Mouse (Mus musculus) layer of hippocampus, adult 9-10 months (tissue): ENCODE measurements around the gene Fpr2.
A peak's percentile ranks its signal among the peaks of the same experiment; 100 is the strongest.
"Not testable (repeated sequence)": the region's sequence is repeated elsewhere in the genome, so short reads cannot be mapped to it uniquely, and the experiment has no call there.

ENCODE experiments used
- DNase-seq: peaks from one replicate; pipeline ENCODE4 v3.0.0; 2022; ENCODE audit warnings: low spot score

Gene Fpr2

GRCm38 (mm10) chr17:17887774-17888248 lies at the start of gene Fpr2, which contains the start of gene Fpr3:
Gene Fpr2 (plus strand): TSS chr17:17887824.
Gene Fpr3 (plus strand): TSS chr17:17887852.
- no peak for DNase-seq

- DNase-seq: peak; percentile 98
These were observed 49.5 kb upstream of the Fpr2 start for GRCm38 (mm10) chr17:17837919-17838701.

- no peak for DNase-seq
These were observed 48.3 kb upstream of the Fpr2 start for GRCm38 (mm10) chr17:17839276-17839675.

GRCm38 (mm10) chr17:17840796-17841195 lies 46.8 kb upstream of the Fpr2 start:
- DNase-seq: no peak

- no peak for DNase-seq
These were observed 43.9 kb upstream of the Fpr2 start for GRCm38 (mm10) chr17:17843534-17844261.

- not testable (repeated sequence) for DNase-seq
These were observed 43.0 kb upstream of the Fpr2 start for GRCm38 (mm10) chr17:17844606-17845005.

- DNase-seq: no peak
These were observed 42.2 kb upstream of the Fpr2 start for GRCm38 (mm10) chr17:17845187-17846027.

- DNase-seq: no peak
These were observed 38.6 kb upstream of the Fpr2 start for GRCm38 (mm10) chr17:17848988-17849387.

GRCm38 (mm10) chr17:17849906-17850712 lies 37.5 kb upstream of the Fpr2 start:
- DNase-seq: no peak

GRCm38 (mm10) chr17:17855064-17855838 lies 32.4 kb upstream of the Fpr2 start, which contains the start of gene Has1:
Gene Has1 (minus strand): TSS chr17:17855205.
- no peak for DNase-seq

GRCm38 (mm10) chr17:17856612-17857011 lies 31.0 kb upstream of the Fpr2 start:
- no peak for DNase-seq

GRCm38 (mm10) chr17:17857446-17857845 lies 30.2 kb upstream of the Fpr2 start:
- no peak for DNase-seq

- no peak for DNase-seq
These were observed 27.5 kb upstream of the Fpr2 start for GRCm38 (mm10) chr17:17860110-17860509.

- DNase-seq: no peak
These were observed 25.3 kb upstream of the Fpr2 start for GRCm38 (mm10) chr17:17862360-17862759.

GRCm38 (mm10) chr17:17865168-17865567 lies 22.5 kb upstream of the Fpr2 start:
- no peak for DNase-seq

- DNase-seq: no peak
These were observed 20.7 kb upstream of the Fpr2 start for GRCm38 (mm10) chr17:17866801-17867469.

- no peak for DNase-seq
These were observed 16.6 kb upstream of the Fpr2 start for GRCm38 (mm10) chr17:17870892-17871550.

GRCm38 (mm10) chr17:17871697-17872096 lies 15.9 kb upstream of the Fpr2 start:
- DNase-seq: no peak

GRCm38 (mm10) chr17:17879347-17879746 lies 8.3 kb upstream of the Fpr2 start:
- no peak for DNase-seq
